Mouse (Mus musculus): Measurements from ENCODE around the gene Epha2.

DNA sequence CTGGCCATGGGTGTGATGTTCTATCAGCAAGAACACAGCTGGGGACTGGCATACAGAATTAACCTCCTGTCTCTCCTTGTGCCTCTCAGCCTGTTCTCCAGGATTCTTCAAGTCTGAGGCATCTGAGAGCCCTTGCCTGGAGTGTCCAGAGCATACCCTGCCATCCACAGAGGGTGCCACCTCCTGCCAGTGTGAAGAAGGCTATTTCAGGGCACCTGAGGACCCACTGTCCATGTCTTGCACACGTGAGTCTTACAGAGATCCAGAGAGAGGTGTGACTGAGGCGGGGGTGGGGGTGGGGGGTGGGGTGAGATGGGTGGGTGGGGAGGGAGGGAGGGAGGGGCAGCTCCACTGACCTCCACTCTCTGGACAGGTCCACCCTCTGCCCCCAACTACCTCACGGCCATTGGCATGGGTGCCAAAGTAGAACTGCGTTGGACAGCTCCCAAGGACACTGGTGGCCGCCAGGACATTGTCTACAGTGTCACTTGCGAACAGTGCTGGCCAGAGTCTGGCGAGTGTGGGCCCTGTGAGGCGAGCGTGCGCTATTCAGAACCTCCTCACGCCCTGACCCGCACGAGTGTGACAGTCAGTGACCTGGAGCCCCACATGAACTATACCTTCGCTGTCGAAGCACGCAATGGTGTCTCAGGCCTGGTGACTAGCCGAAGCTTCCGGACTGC, 15.6 kb downstream of the Epha2 start:
- no peak for TF ChIP-seq CTCF (IDR thresholded peaks at IDR 0.05; ENCODE audit: low read depth)
- no peak for TF ChIP-seq EP300 (optimal IDR thresholded peaks at IDR 0.05)

Data from stomach, postnatal 0 days (tissue).